Mouse (Mus musculus) cerebellum, adult 18-20 months (tissue): ENCODE measurements around the gene Abraxas1.
A peak's percentile ranks its signal among the peaks of the same experiment; 100 is the strongest.

Experiments
- DNase-seq, 2 experiments: peaks; one replicate each; pipeline ENCODE4 v3.0.0; 2021

Abraxas1 gene

DNA sequence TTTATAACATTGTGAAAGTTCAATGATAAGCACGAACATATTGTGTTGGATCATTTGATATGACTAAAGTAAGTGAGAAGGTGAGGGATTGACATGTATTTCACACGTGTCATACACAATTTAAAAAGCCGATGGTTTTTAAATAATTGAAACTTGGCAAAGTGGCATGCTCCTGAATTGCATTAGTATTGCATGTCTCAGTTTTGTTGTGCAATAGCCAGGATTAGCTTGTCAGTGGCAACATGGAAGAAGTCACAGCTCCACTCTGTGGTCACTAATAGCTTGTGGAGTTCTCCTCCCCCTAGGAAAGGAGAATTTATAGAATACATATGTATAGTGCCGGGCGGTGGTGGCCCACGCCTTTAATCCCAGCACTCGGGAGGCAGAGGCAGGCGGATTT, 610 bp upstream of the Abraxas1 start:
- DNase-seq = no peak

DNA sequence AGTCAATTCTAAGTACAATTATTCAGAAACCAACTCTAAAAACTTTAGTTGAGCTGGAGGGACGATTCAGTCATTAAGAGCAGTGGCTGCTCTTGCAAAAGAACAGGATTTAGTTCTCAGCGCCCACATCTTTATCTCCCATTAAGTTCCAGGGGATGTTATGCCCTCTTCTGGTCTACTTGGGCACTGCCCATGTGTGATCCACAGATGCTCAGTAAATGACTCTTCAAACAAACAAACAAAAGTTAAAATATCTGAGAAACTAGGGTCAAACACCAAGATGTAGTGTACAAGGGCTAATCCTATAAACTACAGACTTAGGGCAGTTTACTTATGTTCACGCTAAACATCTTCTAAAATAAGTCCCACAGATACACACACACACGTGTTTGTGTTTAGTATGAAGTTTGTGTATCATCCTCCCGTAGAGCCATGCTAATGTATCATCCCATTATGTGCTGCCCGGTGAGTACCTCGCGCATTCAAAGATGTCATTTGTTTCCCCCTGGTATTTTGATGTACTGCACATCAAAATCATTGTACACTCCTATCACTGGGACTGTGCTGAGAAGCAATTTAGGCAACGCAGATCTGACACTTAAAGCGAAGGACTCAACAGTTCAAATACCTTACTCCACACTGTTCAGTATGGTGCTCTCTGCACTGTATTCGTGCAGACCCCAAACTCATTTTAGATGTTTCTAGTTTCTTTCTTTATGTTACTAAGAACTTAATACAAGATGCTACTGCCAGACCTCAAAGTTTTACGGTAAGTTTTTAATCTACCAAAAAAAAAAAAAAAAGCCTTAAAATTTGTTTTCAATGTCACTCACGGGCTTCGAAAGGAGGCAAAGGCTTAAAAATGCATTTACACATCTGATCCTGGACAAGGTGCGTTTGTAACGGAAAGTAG, 941 bp downstream of the Abraxas1 start:
- peak in 1 of 2 experiments; percentile 29 for DNase-seq

DNA sequence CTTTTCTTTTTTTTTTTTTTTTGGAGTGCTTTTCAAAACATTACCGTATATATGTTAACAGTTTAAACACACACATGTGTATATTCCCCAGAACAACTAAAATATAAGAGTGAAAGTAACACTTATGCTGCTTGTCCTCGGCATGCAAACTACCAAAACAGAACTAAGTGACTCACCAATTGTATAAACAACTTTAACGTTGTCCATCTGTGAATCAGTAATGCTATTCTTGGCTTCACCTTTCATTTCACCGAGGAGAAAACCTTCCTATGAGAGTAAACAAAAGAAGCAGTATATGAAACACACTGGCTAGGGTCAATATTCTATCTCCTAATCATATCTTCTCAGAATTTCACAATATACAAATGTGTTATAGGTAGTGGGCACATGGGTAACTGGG, 2.4 kb downstream of the Abraxas1 start:
- no peak for DNase-seq

DNA sequence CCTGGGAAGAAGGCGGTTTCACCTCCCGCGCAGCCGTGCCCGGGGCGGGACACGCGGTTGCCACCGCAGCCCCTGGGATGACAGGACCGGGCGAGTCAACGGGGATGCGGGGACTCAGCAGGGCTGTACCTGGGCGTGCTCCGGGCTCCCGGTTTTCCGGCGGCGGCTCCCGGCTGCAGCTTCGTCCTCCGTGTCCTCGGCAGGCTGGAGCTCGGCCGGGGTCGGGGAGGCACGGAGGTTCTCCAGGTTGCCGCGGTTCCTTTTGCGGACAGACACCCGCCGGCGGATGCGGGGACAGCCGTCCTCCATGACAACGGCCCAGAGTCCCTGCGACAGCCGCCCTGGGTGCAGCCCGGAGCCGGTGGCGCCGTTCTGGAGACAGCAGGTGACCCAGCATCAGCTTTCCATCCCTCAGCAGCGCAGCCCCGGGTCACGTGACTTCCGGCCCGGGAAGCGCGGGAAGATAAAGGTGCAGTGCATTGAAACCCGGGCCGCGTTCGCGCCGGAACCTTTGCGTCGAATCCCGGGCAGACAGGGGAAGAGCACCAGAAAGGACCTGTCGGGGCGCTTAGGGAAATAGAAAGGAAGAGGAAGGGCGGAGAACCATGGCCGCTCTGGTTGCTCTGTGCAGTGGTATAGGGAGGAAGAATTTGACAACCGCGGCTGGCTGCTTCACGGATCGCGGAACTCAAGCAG, 22.5 kb downstream of the Abraxas1 start, which contains the start of the genes Helq and Mrps18c:
Gene Helq (minus strand): TSS at position 434 of the 696 bp plus-strand sequence.
Gene Mrps18c (plus strand): TSS at position 463 of the 696 bp plus-strand sequence.
- DNase-seq = peak; percentile 93 to 95

DNA sequence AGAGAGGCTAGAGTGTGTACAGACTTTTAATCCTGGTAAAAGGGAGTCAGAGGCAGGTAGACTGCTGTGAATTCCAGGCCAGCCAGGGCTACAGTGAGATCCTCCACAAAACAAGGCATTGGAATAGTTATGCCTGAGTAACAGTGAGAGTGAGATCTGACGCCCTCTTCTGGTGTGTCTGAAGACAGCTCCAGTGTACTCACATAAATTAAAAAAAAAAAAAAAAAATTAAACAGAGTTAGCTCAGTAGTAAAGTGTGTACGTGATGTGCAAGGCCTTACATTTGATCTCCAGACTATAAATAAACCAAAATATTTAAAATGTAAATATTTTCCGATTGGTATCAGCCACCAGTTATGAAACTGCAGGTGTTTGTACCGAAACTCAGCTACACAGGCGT, 26.7 kb downstream of the Abraxas1 start:
- no peak for DNase-seq

DNA sequence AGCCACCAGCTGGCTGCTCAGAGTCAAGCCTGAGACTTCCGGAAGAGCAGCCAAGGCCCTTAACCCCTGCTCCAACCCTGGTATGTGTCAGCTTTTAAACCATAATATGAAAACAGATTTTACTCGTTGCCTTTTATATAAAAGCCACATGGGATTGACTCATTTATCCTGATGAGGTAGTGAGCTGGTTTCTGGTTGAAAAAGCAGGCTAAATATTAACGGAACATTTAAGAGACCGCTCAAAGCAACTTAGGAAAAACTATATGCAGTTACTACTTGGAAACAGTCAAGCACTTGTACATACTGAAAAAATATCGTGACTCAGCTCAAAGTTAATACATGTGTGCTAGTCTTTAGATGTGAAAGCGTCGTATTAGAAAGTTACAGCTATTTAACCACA, 28.5 kb downstream of the Abraxas1 start:
- no peak for DNase-seq

DNA sequence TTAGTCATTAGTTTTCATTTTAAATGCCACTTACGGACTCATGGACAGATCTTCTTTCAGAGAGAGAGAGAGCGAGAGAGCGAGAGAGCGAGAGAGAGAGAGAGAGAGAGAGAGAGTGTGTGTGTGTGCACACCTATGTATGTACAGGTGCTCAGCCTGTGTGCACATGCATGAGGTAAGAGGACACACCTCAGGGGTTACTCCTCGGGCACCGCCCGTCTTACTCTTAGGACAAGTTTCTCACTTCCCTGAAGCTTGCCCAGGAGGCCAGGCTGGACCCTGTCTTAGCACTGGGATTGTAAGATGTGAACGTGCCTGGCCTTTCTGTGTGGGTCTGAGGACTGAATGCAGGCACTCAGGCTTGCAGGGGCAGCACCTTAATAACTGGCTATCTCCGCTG, 33.2 kb downstream of the Abraxas1 start:
- DNase-seq = no peak

DNA sequence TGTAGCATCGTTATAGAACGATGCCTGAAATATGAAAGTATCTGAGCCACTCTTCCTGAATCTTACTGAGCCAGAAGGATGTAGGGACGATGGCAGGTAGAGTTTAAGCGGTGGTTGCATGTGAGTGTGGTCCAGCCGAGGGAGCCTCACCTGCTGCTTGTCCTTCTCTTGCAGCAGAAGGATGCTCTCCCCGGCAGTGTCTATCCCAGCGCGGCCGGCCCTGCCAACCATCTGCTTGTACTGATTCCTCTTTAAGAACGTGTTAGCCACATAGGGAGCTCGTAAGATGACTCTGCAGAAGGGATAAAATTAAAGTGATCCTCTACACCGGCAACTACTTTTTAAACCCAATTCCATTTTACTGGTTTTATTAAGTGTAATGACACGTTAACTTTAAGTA, 41.8 kb downstream of the Abraxas1 start:
- no peak for DNase-seq

DNA sequence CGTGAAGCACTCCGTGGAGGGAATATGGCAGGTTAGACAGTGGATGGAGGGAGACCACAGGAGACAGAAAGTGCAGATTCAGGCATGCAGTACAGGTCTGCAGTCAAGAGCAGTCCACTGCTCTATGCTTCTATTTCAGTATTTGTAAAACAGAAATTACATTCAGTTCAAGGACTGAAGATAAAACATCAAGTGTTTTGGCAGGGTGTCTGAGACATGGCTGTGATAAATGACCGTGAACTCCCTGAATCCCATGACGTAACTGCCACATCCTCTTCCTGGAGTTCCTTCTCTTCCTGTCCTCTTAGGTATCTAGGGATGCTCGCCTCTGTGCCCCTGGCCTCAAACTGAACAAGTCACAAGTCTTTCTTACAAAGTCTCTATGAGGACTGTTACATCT, 43.9 kb downstream of the Abraxas1 start:
- no peak for DNase-seq

DNA sequence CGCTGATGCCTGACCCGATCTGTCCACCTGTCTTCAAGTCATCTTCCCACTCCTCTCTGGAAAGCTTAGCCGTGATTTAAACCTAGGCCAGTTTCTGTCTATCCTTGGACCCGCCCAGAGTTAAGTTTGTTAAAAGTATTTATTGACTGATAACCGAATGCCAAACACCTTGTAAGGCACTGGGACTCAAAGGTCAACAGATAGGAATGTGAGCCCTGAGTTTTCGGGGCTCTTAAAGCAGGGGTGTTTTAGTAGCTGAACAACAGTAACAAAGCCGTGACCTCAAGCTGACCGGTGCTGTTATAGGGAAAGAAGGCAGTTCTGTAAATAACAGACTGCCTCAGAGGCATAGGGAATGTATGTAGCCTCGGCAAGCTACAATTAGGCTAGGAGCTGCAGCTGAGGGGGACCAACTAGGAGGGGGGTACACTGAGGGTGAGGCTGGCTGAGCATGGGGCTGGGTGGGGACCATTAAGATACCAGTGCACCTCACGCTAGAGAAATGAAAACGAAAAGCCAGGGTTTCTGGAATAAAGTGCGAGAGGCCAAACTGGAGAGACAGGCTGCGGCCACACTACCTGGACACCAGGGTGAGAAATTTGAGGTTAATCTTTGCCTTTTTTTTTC, 44.9 kb downstream of the Abraxas1 start:
- no peak for DNase-seq

DNA sequence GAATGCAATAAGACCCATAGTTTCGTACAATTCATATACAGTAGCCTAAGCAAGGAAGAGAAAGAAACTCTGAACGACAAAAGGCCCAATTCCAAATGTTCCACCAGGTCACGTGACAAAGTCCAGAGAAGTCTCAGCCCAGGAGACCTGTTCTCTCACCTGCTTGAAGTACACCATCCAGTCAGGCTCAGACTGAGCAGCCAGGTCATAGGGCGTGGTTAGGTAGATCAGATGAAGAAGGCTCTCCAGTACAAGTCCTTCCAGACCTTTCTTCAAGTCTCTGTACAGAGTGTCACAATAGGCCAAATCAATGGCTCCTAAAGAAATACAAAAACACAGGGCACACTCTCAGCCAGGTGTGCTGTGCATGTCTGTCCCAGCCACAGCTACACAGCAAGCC, 49.2 kb downstream of the Abraxas1 start:
- DNase-seq = no peak

DNA sequence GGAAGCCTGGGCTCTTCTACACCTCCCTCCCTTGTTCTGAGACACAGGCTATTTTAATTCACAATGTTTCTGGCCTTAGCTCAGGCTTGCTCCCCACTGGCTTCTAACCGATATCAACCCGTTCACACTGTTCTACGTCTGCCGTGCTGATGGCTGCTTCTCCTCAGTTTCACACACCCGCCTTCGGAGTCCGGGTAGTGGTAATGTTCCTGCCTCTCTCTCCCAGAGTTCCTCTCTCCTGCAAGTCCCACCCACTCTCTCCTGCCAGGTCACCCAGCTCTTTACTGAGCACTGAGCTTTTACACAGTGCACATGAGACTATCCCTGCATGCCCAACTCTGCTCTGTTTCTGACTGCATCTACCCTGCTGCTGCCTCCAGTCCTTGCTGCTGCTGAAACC, 54.7 kb downstream of the Abraxas1 start:
- DNase-seq = no peak

DNA sequence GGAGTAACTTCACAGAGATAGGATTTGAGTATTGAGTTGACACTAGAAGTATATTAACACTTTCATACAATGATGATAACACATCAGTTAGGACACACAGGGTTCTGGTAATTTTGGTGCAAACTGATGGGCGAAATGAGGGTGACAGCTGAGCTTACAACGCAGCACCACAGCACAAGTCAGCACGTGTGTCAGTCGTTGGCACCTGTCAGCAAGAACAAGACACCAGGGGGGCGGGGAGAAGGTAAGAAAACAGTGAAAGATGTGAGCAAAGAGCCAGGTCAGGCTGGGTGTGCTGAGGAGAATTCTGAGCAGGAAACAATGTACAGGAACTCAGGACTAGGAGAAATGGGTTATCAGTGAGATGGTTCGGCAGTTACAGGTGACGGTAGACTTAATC, 59.0 kb downstream of the Abraxas1 start:
- DNase-seq = no peak

DNA sequence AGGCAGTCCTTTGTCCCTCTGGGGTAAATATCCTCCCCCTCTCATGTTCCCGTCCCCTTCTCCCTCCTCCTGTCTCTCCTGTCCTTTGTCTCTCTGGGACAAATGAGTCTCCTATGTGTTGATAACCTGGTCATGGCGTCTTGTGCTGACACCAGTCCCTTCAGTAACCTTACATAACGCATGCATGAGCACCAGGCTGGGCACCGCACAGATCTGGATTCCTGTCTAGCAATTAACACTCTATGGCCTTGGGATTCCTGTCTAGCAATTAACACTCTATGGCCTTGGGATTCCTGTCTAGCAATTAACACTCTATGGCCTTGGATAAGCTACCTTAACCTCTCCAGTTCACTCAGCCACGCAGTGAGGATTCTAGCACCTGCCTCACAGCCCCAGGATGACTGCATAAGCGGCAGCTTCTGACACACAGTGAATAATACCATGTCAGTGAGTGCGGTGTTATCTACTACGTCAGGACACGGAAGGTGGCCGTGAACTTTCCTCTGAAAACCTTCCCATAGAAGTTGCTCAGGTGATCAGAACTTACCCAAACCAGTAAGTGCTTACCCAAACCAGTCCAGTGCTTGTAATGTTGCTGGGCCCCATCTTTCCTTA, 60.6 kb downstream of the Abraxas1 start:
- DNase-seq = no peak

DNA sequence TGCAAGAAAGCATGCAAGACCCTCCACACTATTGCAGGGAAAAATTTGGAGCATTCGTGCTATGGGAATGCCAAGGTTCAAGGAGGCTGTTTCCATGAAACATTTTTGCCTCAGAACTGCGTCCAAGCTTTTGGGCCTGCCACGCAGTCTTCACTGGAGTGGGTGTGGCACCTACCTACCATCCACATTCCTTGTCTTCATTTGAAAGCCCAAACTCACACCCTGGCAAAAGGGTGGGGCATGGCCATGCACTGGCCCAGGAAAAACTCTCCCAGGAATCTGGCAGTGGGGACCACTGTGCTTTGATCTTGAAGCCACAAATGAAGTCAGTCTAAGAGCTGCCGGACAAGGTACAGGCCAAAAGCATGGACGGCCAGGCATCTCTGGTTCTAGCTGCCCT, 62.6 kb downstream of the Abraxas1 start:
- no peak for DNase-seq
